Mouse (Mus musculus) kidney, adult 8-10 months (tissue): ENCODE measurements around the gene Spata20.

ENCODE experiments used
- DNase-seq, 2 experiments: peaks; one replicate each; pipeline ENCODE4 v3.0.0; 2022

Spata20 gene

GRCm38 (mm10) chr11:94486001-94486400 lies at the start of gene Spata20:
Gene Spata20, minus strand, starts transcription at chr11:94486179.
- peak; percentile 68 to 87 for DNase-seq

DNA sequence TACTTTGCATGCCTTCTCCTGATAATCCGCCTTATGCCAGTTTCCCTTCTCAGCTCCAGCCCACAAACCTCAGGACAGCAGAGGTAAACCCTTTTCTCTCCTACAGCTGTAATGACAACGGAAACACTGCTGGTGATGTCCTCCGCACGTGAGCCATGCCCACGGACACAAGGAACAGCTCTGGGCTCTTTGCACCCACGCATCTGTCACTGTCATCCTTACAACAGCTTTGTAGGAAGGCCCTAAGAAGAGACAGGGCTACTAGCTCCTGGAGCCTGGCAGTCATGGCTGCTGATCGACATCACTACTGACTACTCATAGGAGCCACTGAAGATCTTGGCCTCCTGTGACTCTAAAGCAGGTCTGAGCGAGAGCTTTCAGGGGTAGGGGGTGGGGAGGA lies 47.2 kb upstream of the Spata20 start:
- no peak for DNase-seq

DNA sequence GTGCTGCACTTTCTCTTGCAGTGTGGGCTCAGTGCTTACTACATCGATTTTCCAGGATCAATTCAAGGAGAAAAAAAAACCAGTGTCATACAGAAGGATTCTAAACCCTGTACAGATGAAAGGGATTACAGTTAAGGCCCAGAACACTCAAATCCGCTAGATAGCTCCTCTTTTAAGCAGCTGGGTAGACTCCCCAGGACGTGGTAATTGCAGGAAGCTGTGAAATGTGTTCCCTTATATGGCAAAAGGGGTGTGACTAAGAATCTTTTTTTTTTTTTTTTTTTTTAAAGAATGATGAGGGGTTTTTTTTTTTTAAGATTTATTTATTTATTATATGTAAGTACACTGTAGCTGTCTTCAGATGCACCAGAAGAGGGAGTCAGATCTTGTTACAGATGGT lies 42.9 kb upstream of the Spata20 start:
- DNase-seq = no peak

- no peak for DNase-seq
Measured at GRCm38 (mm10) chr11:94526171-94526879, 40.3 kb upstream of the Spata20 start.

DNA sequence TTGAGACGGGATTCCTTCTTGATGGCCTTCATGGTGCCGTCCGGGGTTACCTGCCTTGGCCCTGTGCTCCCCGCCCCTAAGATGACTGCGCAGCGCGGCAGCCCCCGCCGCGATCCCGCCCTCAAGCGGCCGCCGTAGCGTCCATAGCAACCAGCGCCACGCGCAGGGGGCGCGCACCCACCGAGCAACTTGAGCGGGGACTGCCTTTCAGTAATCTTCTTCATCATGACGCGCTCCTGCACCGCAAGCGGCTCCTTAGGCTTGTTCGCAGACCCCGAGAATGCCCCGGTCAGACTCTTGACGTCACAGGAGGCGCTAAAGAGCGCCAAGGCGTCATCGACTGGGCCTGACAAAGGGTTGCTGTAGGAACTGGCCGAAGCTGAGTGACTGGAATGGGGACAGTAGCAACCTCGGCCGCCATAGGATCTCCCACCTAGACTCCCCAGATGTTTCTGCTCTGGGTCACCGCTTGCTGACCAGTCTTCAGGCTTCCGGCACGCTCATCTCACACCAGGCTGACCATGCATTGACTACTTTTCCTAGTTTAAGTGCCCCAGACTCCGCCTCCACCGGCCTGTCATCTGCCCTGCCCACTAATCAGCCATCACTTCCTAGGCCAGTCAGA lies 35.4 kb upstream of the Spata20 start, which contains the start of gene Mycbpap:
Gene Mycbpap (minus strand): TSS at position 524 of the 625 bp plus-strand sequence.
- DNase-seq = peak in 1 of 2 experiments; percentile 60

GRCm38 (mm10) chr11:94513452-94513851 lies 27.5 kb upstream of the Spata20 start:
- no peak for DNase-seq

- DNase-seq = peak; percentile 35 to 60
Measured at GRCm38 (mm10) chr11:94508976-94509375, 23.0 kb upstream of the Spata20 start.

- DNase-seq = no peak
Measured at GRCm38 (mm10) chr11:94501482-94501881, 15.5 kb upstream of the Spata20 start.

- no peak for DNase-seq
Measured at GRCm38 (mm10) chr11:94500362-94500761, 14.4 kb upstream of the Spata20 start.

DNA sequence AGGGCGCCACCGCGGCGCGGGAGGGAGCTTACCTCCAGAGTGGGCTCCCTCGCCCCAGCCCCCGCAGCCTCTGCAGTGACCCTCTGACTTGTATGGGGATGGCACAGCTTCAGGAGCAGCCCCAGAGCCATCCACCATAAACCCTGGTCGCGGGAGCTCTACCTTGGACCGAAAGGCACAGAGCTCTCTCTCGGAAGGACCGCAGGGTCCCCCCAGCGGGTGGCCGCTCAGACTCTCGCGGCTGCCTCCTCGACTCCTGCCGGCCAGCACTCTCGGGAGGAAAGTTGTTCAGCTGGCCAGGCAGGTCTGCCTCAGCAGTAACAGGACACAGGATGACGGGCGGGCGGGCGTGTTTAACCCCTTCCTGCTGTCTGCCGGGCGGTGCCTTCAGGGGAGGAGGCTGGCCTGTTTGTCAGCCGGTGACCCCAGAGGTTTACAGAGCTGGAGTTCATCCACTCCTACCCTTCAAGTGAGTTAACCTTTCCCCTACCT lies 13.7 kb upstream of the Spata20 start, which contains the start of gene Epn3:
Gene Epn3 (minus strand): TSS at position 314 of the 492 bp plus-strand sequence.
- DNase-seq = peak; percentile 31 to 55

- no peak for DNase-seq
Measured at GRCm38 (mm10) chr11:94499035-94499434, 13.1 kb upstream of the Spata20 start.

DNA sequence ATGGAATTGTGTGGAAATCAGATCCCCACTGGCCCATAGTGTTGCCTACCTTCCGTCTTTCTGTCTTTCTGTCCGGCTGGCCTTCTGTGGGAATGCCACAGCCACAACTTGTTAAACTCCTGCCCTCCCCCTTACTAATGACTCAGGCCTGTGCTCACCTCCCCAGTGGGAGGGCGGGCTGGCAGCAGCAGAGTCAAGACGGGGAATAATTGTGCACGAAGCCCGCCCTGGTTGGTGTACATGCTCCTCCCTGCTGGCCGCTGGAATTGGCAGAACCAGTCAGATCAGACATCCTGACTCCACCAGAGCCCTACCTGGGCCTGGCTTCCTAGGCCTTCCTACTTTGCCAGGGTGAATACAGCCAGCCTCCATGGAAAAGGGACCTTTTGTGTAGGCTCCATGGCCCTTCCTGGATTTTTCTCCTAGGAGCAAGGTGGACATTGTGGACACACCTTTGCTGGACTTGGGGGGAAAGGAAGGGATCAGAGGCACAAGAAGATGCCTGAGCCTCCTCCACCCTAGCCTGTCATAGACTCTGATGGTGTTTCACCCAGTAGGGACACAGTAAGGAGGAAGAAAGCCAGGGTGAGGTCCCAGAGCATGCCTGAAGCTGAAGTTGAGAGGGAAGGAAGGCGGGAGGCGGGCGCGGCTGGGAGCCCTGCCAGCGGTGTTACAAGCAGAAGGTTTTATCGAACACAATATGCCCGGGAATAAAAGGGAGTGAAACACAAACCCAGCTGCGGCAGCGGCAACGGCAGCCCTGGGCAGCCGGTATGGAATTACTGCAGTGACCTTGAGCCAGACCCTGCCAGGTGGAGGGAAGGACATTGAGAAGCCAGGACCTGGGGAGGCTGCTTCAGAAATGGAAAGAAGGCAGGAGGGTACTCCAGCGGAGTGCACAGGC lies 12.4 kb upstream of the Spata20 start:
- DNase-seq = peak; percentile 71 to 87

- peak; percentile 35 to 54 for DNase-seq
Measured at GRCm38 (mm10) chr11:94495415-94495814, 9.4 kb upstream of the Spata20 start.

DNA sequence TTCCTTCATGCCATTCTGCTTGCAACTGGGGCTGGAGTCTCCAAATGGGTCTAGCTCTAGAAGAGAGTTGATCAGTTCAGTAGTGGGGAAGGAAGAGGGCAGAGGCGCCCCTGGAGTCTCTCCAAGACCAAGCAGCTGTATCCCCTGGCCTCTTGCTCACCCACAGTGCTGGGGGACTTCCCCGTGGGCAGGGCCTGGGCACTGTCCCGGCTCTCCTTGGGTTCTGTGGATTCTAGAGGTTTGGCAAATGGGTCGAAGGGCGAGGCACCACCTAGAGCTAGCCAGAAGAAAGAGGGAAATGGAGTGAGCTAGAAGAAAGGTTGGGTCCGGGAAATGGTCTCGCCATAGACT lies 5.7 kb upstream of the Spata20 start:
- DNase-seq = no peak

GRCm38 (mm10) chr11:94491035-94491748 lies 5.2 kb upstream of the Spata20 start:
- DNase-seq = no peak

GRCm38 (mm10) chr11:94489745-94490144 lies 3.8 kb upstream of the Spata20 start:
- DNase-seq = no peak

DNA sequence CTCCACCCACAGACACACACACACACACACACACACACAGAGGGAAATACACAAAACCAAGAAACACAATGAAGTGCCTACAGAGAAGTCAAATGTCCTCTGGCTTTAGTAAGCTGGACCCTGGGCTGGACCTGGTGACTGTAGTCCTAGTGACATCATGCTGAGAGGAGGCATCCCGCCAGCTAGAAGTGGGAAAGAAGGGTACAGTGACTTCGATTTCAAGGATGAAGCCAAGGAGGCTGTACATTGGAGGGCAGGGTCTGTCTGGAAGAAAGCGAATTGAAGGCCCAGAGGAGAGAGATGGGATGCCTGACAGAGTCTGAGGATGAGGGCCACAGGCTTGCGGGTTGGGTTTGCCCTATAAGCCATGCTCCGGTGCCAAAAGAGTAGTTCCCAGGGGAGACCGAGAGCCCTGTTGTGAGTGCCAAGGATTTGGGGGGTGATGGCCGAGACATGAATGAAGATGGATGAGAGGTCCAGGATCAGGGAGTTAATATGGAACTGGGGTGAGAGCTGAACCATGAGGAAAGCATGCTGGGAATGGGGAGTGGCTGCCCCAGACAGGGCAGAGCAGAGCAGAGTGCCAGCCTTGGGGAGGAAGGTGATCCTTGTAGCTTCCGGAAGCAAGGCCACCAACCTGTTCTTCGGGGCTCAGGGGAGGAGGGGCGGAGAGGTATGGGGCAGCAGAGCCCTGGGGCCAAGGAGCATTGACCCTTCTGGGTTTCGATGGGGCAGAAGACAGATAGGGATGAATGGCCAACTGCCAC lies 3.0 kb upstream of the Spata20 start:
- DNase-seq = no peak

DNA sequence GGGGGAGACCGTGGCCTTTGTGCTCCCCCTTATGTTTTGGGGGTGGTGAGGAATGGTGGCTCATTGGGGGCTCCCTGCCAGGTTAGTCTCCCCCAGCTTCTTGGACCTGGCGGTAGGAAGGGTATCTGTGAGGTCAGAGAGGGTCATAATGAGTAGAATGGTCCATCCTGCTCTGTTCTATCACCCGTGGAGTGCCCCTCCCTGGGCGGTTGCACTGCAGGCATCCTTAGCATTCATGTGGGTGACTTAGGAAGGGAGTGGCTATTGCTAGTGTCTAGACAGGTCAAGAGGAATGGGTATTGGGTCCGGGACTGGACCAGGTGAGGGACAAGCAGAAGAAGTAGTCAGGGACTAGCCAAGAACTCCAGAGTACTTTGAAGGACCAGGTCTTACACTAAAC lies 756 bp downstream of the Spata20 start:
- DNase-seq = no peak

DNA sequence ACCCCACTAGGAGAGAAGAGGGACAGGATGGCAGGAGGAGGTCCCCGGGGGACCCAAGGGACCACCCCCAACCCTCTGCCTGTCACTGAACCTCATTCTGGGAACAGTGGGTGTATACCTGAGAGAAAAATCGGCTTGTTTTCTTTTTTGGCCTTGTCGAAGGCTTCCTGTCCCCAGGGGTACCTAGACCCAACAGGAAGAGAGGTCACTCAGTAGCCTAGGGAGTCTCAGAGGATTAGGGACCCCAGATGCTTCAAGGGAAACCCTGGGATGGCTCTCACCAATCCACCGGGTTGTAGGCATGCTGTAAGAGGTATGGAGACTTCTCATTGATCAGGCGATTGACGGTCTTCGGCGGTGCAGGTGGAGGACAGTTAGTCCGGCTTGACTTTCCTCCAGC lies 1.3 kb downstream of the Spata20 start:
- no peak for DNase-seq

DNA sequence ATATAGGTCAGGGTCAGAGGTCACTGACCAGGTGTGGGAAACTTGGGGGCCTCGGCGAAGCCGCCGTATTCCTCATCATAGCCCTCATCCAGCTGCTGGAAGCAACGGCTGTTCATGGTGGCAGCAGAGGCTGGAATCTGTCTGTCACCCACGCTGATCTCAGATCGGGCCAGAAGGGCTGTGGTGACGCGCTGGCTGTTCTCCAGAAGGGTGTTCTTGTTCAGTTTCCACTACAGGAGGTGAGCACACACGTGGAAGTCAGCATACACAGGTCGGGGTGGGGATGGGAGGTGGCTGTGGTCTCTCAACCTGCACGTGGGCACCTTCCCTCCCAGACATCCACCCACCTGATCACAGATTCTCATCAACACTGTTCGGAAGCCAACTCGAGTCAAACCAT lies 2.1 kb downstream of the Spata20 start:
- DNase-seq = no peak

DNA sequence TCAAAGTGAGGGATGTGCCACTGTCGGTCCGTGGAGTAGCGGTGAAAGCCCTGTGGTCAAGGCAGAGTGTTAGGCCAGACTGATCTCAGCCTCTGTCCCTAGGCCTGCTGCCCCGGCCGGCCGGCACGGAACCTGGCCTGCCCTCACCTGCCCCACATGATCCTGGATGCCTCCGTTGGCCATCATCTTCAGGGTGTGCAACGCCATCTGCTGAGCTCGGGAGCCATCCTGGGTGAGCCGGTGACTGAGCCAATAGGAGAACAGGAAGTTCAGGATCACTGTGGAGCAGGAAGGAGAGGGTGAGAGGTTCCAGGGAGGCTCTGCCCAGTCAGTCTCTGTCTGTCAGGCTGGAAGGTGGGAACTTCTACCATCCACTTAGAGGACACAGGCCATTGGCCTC lies 2.5 kb downstream of the Spata20 start:
- no peak for DNase-seq

- no peak for DNase-seq
Measured at GRCm38 (mm10) chr11:94482738-94483137, 3.2 kb downstream of the Spata20 start.
